Mouse (Mus musculus) adrenal gland, postnatal 14 days (tissue): ENCODE results near the gene Wdr72. TPM values are rescaled to one million over a fixed set of nuclear protein-coding genes. Genes with fewer than 3 reads are reported as not detected.

ENCODE experiments used
- DNase-seq: peaks from one replicate; pipeline ENCODE4 v3.0.0; 2021; ENCODE audit warnings: mixed read lengths
- long read RNA-seq, 2 experiments: library from polyadenylated mRNA; stranded (forward); transcript quantifications; one replicate each; pipeline ENCODE4 v2.0.0; 2021
- total RNA-seq: library from RNA; stranded (reverse); gene quantifications from 2 replicates; pipeline ENCODE4 v1.2.3, GENCODE M21; 2021

Wdr72 gene
- 0.07 and 0.08 TPM in 2 replicates for total RNA-seq
- long read RNA-seq, experiment 1, full-length matches to known transcripts = 1 of 1 reads
- long read RNA-seq, experiment 1, partial matches to known transcripts = 0 of 1 reads
- long read RNA-seq, experiment 1, other reads (novel, unspliced or antisense) = 0 of 1 reads
- long read RNA-seq, experiment 2 = 0 reads

GRCm38 (mm10) chr9:74109761-74110460 lies at the start of gene Wdr72:
Gene Wdr72 (plus strand): TSS chr9:74110356.
- DNase-seq = peak; percentile 15

DNA sequence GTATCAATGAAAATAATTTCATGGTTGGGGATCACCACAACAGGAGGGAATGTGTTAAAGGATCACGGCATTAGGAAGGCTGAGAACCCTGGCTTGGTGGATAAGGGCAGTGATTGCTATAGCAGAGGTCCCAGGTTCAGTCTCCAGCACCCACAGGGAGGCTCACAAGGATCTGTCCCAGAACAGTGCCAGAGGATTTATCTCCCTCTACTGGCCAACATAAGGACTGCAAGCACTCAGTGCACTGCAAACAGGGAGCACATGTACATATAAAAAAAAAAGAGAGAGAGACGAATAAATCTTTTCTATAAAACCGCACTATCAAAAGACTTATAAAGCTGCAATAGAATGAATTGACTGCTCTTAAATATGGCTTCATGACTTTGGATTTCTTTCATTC lies 43.9 kb upstream of the Wdr72 start:
- peak; percentile 17 for DNase-seq

- no peak for DNase-seq
Observed at GRCm38 (mm10) chr9:74066766-74067165, 43.4 kb upstream of the Wdr72 start.

GRCm38 (mm10) chr9:74075958-74076357 lies 34.2 kb upstream of the Wdr72 start:
- DNase-seq = no peak

DNA sequence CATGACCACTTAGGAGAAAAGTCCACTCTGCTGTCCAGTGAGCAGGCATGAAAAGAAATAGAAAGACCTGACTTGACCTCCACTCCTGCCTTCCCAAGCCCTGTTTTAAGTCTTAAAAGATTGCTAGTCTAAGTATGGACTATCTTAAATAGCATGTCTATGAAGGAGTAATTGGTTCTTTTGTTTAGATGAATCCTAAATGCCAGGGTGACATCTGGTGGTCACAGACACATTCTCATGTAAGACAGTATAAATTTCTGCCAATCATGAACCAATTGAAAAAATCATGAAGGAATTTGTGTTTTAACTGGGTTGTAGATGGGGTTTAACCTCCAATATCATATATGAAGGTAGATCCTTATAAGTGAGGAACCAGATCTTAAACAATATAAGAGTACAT lies 31.7 kb upstream of the Wdr72 start:
- no peak for DNase-seq

- no peak for DNase-seq
Observed at GRCm38 (mm10) chr9:74080241-74080640, 29.9 kb upstream of the Wdr72 start.

DNA sequence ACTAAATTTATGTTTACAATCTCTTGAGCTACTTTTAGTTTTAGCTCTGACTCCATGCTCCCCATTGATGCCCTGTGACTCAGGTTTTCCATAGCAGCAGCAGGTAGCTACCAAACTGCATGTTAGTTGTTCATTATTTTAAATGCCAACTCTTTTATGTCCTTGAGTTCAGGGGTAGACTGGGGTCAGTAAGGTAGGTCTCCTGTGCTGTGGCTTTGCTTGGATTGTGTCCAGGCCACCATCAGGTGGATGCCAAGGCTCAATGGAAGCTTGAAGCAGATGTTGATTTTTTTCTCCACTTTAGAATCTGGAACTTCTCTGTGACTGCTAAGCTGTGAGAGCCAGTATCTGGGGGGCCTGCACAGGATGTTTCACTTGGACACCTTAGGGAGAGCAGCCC lies 8.6 kb upstream of the Wdr72 start:
- no peak for DNase-seq

GRCm38 (mm10) chr9:74102615-74103014 lies 7.5 kb upstream of the Wdr72 start:
- no peak for DNase-seq

DNA sequence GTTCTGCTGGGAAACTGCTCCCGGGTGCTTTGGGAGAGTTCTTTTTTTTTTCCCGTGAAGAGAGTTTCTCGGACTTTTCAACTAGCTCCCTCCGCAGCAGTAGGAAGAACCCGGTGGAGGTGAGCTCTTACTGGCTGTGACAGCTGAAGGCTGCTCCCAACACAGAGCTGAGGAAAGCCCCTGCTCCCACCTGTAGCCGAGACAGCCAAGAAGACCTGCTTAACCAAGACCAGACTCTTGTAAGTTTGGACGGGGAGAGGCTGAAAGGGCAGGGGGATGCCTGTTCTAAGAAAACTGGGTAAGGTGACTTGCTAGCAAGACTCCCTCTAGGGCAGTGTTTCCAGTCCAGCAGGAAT lies 283 bp downstream of the Wdr72 start:
- DNase-seq = no peak

DNA sequence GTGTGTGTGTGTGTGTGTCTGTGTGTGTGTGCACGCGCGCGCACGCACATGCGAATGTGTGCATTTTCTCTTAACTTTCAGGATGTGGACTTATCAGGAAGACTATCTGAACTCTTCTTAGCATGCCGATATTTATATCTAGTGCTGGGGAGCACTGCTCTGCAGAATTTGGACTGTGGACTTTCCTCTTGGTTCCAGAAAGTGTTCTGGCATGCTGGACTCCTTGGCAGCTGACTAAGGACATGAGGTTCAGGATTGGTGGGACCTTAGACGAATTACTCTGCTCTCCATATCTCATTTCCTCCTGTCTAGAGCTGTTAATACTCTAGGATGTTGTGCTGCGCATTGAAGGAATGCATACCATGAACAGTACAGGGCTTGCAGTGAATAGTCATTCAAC lies 2.4 kb downstream of the Wdr72 start:
- no peak for DNase-seq

DNA sequence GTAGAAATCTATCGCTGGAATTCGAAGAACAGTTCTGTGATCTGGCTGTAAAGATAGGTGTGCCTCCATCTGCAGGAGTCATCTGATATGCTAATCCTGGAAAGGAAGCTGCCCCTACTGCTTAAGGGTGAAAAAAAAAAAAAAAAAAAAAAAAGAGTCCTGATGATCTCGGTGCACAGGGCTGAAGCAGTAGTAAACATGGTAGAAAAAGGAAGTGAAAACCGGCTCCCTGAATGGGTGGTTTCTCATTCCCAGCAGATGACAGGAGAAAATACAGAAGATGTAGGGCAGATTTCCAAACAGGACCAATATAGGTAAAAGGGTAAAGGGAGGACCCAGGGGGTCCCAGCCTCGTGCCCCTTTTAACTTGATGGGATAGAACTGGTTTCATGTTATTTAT lies 16.1 kb downstream of the Wdr72 start:
- no peak for DNase-seq

- DNase-seq = no peak
Observed at GRCm38 (mm10) chr9:74134010-74134409, 23.9 kb downstream of the Wdr72 start.

- DNase-seq = peak; percentile 64
Observed at GRCm38 (mm10) chr9:74141864-74142263, 31.7 kb downstream of the Wdr72 start.

DNA sequence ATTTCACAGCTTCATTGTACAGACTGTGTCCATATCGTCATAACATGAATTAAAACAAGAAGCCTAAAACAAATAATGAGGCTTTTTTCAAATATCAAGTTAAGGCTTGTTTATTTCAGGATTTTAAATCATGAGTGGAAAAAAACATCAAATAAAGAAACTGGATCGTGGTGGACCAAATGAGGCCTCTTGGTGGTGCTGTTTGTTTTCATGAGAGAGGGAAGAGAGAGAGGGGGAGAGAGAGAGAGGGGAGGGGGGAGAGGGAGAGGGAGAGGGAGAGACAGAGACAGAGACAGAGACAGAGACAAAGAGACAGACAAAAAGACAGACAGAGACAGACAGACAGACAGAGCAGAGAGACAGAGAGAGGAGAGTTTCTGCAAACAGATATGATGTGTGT lies 32.5 kb downstream of the Wdr72 start:
- no peak for DNase-seq

DNA sequence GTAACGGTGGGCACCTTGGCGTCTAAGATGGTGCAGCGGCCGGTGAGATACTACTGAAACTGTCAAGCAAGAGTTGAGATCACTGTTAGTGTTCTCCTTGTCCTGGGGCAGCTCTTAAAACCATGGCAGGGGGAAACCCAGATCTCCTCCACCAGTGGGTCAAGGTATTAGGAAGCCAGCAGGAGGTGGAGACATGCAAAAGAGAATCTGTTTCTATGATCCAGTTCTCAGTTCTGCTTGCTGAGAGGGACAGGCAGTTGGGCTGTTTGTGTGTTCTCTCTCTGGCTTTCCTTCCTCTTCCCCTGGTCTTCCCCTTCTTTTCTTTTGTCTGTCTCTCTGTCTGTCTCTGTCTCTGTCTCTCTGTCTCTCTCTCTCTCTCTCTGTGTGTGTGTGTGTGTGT lies 35.0 kb downstream of the Wdr72 start:
- DNase-seq = no peak

DNA sequence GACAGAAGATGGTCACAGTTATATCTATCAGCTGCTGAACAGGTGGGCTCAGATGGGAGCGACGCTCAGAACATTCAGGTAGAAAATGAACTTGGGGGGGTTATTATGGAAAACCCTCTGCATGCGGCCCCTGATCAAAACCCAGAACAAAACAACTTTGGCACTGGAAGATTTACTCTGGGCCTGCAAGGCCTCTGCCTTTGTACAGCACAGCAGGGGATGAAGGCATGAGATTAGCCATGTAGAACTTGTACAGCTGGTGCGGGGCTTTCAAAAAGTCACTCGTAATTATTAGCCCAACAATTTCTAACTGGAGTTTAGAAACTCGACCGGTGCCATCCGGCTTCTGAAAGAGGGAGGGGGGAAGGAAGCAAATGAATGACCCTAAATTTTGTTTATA lies 38.1 kb downstream of the Wdr72 start:
- no peak for DNase-seq

- no peak for DNase-seq
Observed at GRCm38 (mm10) chr9:74160361-74160933, 50.3 kb downstream of the Wdr72 start.

DNA sequence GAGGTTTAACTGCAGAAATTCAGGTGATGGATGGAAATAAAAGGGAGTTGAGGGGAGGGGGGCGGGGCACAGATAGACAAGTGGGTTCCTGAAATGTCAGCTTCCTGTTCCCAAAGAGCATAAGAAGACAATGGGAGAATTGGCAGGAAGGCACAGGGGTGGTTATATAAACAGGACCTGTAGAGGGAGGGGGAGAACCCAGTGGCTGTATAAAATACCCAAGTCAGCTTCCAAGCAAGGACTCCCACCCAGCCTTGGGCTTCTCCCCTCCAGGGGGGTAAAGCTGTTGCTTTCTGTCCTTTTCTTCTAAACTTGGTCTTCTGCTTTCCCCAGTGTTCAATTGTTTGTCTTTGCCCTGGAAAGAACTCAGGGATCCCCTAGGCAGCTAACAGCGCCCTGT lies 55.5 kb downstream of the Wdr72 start:
- no peak for DNase-seq

- no peak for DNase-seq
Observed at GRCm38 (mm10) chr9:74169904-74170303, 59.7 kb downstream of the Wdr72 start.

GRCm38 (mm10) chr9:74186748-74187400 lies 76.7 kb downstream of the Wdr72 start:
- DNase-seq = no peak

DNA sequence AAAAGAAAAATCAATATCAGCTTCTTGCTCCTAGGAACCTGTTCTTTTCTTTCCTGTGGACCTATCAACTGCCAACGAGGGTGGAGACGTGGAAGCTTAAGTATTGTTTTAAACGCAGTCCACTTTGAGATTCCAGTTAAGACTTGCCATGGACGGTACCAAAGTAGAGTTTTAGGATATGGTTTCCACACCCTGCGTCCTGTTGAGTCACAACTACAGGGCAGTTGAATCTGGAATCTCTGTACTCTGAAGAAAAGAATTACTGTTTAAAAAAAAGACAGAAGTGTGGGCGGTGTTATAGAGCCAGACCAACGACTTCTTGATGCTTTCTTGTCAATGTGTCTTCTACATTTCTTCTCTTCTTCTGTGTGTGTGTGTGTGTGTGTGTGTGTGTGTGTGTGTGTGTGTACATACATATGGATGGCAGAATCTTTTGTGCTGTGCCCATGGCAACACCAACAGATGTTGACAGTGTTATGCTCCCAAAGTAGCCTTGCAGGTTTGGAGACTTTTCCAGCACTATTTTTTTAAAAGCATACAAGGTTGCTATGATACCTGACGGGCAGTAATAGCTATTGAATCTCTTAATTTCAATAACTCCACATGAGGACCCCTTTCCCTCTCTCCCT lies 77.4 kb downstream of the Wdr72 start:
- DNase-seq = no peak

DNA sequence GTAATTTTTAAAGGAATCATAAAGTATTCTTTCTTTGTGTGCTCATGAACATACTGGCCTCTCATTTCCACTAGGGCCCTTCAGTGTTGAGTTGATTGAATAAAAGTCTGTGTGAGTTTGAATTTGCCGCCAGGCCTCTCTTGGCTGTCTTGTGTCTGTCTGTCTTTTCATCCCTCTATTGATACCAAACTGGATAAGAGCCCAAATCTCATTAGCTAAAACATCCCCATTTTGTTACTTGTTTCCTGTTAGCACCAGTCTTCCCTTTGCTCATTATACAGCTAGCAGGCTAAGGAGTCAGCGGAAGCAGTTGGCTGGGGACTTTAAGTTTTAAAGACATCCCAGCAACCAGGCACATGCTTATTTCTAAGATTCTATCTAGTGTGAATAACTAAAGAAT lies 84.7 kb downstream of the Wdr72 start:
- no peak for DNase-seq

DNA sequence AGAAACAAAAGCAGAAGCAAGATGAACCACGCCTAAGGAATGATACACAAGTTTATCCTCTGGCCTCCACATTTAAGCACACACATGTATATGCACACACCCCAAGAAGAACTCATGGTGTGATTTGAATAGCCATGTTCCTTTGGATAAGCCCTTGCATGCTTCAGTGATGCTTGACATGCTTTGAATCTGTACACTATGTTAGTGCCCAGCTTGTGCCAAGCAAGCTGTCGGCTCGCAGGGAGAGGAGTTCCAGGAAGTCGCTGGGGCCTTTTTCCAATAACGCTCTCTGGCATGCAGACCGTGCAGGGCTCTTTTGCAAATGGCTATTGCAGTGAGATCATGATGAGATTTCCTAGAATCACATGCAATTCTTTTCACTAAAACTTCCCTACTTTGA lies 118.1 kb downstream of the Wdr72 start:
- DNase-seq = no peak
